Mouse (Mus musculus) retina, postnatal 7 days (tissue): ENCODE measurements around the gene Sesn2.
"Not testable (repeated sequence)": the region's sequence is repeated elsewhere in the genome, so short reads cannot be mapped to it uniquely, and the experiment has no call there.

Experiments
- DNase-seq: peaks from one replicate; pipeline ENCODE4 v3.0.0-alpha.2; 2012; ENCODE audit warnings: low read depth, low spot score

Gene Sesn2

DNA sequence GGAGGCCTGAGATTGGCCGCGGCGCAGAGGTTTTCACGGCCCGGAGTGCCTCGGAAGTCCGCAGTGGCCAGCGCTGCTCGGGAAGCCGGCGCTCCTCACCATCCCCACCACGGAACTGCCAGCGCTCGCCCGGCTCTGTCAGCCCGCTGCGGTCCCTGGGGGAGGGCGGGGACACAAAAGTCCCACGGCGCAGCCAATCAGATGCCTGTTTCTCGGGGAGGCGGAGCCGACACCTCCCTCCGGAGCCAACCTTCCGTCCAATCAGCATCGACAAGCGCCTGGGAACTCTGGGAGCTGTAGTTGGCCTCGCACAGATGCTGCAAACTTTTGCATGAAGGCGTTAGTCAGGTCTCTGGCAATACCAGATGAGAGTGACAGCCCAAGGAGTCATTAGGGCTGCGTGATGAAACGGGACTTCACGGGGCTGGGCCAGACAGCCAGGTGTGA lies at the start of gene Sesn2:
Sesn2 (minus strand) TSS at position 150 of the 447 bp plus-strand sequence.
- peak; percentile 94 for DNase-seq

DNA sequence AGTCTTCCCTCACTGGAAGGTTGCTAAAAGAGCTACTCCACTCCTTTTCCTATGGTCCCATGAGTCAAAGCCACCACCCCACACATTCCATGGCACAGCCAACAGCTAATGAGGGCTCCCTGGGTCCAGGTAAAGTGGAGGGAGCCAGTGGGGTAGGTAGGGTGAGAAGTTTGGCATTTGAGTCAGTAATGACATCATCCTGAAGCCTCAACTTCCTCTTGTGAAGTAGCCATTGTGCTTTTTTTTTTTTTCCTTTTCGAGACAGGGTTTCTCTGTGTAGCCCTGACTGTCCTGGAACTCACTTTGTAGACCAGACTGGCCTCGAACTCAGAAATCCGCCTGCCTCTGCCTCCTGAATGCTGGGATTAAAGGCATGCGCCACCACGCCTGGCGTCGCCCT lies 45.2 kb upstream of the Sesn2 start:
- DNase-seq = not testable (repeated sequence)

DNA sequence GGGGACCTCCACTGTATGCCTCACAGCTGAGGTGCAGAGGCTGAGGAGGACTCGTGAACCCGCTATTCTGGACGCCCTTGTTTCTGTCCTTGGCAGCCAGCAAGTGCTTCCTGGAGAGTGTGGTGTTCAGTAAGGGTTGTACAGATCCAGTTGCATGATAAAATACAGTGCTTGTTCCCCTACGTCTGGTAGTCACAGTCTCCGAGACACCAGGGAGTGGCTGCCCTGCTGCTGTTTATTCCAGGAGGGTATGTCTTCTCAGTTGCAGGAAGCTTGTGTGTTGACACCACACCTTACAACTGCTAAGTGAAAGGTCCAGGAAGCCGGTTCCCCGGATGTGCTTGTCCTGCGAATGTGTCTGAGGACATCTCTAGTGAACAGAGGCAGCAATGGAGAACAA lies 44.4 kb upstream of the Sesn2 start:
- DNase-seq = no peak

DNA sequence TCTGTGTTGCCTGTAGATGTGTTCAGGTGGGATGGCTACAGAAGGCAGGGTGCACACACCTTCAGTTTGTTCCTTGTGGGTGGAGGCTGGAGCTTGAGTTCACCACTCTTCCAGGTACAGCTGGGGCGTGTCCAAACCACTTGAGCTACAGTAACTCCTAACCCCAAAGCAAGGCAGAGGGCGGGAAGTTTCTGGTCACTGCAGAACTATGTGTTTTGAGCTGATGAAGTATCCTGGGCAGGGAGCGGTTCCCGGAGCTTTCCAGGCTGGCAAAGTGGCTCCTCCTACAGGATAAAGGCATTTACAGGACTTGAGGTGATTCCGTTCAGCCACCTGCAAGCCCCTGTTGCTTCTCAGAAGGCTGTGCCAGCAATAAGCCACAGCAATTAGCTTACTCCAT lies 43.9 kb upstream of the Sesn2 start:
- DNase-seq = no peak

DNA sequence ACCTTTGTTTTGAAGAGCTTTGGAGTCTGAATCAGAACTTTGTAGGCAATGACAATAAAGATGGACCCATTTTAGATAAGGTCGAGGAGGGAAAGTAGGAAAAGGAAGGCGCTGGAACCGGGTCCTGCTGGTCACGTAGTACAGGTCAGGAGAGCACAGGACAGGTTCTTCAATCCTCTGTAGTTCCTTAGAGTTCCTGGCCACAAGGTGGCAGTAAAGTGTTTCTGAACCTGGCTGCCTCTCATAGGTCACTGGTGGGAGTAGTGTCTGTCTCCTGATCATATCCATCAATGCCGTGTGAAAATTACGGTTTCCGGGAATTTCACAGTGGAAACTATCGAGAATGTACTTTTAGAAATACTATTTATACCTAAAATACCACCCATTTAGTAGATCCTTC lies 35.5 kb upstream of the Sesn2 start:
- DNase-seq = peak; percentile 65

DNA sequence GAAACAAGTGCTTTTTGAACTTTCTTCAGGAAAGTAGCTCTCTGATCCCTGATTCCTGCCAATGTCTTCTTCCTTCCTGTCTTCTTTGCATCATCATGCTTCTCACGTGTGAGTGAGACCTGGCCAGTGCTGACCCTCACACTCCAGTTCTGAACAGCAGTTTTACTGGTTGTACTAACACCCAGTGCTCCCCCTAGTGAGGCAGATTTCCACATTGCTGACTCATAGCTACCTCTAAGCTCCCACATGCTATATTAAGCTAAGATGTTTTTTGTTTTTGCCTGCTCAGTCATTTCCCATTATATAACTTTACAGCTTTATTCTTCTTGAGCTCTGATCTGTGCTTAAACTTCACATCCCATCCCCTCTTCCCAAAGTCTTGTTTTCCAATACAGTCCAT lies 32.4 kb upstream of the Sesn2 start:
- DNase-seq = no peak

DNA sequence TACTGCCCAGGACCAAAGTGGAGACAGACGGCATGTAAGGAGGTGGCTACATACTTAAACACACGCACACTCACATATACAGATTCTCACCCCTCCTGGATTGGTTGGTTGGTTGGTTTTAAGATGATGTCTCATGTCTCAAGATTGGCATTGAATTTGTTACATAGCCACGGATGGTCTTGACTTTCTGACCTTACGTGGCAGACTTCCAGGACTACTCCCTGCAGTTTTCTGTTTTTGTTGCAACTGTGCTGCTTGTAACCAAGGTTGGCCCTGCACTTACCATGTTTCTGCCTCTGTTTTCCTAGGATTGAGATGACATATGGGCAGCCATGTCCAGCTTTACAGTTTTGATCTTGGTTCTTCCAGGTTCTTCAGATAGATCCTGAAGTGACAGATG lies 31.1 kb upstream of the Sesn2 start:
- no peak for DNase-seq

DNA sequence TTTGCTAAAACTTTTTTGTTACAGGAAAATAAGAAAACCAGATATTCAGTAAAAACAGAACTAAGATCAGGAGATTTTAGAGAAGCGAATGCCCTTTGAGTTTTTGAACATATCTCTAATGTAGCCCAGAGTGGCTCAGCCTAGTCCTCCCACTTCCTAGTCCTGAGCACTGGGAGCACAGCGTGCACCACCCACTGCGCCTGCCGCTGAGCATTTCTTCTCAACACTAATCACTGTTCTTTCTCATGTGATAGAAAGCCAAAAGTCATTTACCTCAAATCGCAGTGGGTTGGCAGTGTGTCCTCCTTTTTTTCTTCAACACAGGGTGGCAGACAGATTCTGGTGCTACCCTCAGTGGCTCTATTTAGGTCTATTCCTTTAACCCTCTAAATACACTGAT lies 29.2 kb upstream of the Sesn2 start:
- DNase-seq = no peak

DNA sequence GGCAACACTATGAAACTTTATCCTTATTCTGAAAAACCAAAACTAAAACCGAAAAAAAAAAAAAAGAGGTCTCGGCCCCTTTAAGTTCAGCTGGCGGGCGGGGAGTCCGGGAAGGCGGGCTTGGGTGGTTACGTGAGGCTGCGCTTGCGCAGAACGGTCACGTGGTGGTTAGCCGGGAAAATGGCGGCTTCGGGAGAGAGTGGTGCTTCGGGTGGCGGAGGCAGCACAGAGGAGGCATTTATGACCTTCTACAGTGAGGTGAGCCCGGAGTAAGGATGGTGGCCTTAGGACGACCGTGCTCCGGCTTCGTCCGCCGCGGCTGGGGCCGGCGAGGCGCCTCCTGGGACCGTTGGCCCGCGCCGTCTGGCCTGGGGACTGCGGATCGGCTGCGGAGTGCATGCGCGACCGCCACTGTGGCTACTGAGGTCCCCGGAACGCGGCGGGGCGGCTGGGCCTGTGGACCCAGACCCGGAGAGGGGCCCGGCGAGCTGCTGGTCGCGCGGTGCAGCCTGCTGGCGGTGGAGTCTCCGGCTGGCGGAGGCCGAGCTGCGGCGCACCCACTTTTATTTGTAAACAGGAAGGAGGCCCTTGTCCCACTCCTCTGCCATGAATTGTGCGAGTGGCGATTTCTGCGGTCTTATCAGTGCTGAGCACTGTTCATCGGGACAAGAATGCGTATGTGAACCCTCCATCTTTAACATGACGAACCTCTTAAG lies 25.3 kb upstream of the Sesn2 start, which contains the start of gene Dnajc8:
Dnajc8 (plus strand) TSS at position 145 of the 716 bp plus-strand sequence.
- peak; percentile 88 for DNase-seq

DNA sequence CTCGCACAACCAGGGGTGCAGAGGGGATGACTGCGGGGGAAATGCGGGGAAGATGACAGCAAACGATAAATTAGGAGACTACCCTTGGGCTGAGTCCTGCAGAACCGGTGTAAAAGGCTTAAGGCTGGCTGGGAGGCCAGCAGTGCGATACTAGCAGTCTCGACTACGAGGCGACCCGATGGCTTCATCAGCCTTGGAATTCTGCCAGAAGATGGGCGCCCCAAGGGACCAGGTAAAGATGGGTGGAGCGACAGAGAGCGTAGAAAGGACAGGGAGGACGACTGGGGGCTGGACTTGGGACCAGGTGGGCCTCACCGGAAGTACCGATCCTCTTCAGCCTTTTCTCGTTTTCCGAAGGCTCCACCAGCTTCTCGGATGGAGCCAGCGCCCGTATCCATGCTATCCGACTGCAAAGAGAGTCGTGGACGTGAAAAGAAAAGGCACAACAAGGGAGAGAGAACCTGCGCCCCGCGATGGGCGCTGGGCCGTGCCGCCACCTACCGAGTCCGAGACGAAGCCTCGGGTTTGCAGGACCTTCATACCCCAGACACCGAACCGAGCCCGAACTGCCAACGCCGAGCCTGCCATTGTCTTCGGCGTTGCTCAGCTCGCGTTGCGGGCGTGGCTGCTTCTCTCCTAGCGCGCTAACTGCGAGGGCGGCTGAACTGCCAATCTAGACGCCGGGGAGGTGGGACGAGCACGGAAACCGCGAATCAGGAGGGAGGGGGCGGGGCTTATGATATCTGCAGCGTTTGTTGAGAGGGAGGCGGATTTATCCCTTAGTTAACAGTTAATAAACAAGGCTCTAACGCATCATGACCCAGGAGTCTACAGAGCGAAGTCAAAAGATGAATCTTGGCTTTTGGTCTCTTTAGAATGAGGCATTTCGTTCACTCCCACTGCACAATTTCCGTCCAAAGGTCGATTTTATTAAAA lies 22.9 kb upstream of the Sesn2 start, which contains the start of gene Atpif1:
Atpif1 (minus strand) TSS at position 679 of the 936 bp plus-strand sequence.
- DNase-seq = peak; percentile 82

DNA sequence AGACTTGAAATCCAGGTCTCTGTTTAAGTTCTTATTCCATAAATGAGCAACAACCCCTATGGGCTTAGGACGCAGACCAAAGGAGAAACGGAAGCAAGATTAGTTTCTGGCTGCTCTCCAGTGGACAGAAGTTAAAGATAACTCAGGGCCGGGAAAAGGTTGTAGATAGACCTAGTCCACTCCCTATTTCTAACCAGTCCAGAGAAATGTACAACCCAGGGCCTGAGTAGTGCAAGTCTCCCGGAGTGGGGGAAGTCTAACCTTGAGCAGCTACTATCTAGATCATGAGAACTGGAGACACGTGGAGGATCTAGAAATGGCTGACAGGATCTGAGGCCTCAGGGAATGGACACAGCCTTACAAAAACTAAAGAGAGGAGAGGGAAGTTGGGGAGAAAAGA lies 22.2 kb upstream of the Sesn2 start:
- no peak for DNase-seq

DNA sequence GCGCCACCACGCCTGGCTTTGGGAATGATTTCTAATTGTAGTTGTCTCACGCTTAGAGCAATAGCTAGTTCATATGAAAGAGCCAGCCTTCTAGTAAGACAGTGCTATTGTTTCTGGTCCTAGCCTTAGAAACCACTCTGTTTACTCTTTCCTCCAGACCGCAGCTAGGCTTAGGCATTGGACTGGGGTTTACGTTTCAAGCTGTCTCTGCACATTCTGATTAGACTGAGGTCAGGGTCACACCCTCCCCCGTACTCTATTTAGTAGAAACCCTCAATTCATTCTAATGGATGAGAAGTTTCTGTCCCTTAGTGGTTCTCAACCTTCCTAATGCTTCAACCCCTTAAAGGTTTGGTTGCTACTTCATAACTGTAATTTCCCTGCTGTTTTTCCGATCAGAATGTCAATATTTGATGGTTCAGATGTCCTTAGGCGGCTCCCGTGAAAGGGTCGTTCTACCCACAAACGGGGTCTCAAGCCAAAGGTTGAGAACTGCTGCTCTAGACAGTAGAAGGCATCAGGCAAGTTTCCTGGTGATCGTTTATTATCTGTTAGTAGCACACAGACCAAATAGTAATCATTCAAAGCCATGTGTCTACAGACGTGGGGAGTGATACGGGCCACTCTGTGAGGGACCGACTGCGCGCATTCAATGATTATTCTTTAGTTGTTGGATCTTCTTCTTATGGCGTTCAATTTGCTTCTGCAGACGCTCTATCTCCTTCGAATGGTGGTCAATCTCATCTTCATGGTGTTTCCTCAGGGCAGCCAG lies 19.9 kb upstream of the Sesn2 start:
- no peak for DNase-seq

DNA sequence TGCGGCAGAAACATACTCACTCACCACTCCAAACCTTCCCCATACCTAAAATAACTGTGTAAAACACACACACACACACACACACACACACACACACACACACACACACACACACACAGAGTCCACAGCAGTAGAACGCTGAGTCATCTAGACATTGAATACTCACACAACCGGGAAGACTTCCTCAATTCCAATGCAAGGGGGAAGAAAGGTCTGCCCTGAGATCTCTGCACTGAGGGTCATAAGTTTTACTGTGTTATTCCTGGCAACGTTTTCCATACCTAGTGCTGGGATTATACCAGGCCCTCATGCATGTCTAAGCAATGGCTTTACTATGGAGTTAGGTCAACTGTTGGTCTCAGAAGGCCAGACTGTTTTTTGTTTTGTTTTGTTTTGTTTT lies 19.0 kb upstream of the Sesn2 start:
- DNase-seq = no peak

DNA sequence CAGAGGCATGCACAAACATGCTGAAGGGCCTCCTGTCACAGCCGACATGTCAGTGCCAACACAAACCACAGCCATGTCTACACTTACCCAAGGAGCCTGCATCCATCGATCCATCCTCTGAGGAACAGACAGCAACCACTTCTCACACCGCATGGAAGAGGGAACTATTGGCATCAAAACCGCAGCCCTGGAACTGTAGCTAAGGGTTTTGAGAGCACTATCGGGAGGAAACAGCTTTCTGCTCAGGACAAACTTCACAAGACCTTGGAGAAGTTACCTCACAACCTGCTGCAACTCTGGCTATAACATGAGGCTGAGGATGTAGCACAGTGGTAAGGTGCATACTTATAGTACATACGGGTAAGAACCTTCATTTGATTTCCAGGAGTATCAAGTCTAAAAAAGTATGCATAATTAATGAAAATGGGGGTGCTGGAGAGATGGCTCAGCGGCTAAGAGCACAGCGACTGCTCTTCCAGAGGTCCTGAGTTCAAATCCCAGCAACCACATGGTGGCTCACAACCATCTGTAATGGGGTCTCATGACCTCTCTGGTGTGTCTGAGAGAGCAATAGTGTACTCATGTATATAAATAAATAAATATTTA lies 17.7 kb upstream of the Sesn2 start:
- DNase-seq = no peak

DNA sequence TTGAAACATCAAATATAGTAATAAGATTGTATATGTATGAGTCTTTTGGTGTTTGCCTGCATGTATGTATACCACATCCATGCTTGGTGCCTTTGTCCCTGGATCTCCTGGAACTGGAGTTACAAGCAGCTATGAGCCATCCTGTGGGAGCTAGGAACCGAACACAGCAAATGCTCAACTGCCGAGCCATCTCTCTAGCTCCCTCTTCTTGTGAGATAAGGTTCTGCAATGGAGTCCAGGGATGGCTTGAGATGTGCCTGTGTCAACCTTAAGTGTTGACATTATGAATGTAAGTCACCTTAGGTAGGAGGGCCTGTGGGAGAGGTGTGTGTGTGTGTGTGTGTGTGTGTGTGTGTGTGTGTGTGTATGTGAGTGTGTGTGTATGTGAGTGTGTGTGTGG lies 16.4 kb upstream of the Sesn2 start:
- DNase-seq = no peak

DNA sequence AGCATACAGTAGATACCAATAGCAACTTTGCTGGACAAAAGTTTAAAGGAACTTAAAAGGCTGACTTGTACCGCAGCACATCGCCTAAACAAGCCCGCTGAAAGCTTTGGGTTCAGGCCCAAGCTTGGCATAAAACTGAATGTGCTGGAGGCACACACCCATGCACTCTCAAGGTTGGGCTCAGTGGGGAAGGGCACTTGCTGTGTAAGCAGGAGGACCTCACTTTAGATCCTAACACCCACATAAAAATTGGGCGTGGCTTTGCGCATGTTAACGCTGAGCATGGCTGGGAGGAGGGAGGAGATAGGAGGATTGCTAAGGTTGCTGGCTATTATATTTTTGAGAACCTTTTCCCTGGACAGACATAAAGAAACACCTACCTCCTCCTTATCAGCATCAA lies 14.5 kb upstream of the Sesn2 start:
- no peak for DNase-seq

DNA sequence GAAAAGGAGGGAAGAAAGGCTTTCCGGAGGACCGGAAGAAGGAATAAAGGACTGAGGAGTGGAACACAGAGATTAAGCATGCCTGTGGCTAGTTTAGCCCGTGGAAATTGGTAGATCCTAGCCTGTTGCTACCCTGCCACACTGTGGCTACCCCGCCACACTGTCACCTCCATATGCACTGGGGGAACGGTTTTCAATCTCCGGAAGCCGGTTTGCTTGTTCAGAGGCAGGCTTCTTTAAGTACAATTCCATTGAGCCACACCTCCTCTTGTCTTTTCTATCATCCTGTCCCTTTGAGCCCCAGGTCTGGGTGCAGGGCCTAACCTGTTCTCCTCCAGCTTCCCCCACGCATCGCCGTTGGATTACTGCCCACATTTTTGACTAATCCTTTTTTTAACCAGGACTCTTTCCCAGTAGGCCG lies 14.0 kb upstream of the Sesn2 start:
- no peak for DNase-seq

DNA sequence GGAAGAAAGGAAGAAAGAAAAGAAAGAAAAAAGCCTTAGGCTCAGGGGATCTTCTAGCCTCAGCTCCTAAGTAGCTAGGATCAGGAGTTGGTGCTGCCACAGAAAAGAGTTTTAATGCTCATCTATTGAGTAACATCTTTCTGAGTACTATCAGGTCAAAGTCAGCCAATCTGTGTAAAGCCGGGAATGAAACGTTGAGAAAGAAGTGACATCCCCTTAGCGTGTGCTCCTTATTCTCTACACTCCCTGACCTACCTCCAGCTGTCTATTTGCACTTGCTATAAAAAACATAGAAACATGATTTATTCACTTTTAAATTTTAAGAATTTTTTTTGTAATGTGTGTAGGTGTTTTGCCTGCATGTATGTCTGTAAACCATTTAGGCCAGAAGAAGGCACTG lies 8.9 kb upstream of the Sesn2 start:
- DNase-seq = no peak

DNA sequence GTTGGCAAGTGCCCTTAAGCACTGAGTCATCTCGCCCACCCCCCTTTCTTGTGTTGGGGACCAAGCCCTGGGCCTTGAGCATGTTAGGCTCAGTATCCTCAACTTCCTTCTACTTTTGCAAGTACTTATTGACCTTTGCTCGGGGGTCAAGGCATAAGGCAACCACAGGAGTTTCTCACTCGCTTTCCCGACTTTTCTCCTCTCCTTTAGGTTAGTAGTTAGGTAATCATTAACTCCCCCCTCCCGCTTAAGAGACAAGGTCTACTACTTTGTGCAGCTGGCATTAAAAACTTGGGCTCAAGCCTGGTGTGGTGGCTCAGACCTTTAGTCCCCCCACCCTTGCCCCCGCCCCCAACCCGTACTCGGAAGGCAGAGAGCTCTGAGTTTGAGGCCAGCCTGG lies 7.8 kb upstream of the Sesn2 start:
- no peak for DNase-seq

DNA sequence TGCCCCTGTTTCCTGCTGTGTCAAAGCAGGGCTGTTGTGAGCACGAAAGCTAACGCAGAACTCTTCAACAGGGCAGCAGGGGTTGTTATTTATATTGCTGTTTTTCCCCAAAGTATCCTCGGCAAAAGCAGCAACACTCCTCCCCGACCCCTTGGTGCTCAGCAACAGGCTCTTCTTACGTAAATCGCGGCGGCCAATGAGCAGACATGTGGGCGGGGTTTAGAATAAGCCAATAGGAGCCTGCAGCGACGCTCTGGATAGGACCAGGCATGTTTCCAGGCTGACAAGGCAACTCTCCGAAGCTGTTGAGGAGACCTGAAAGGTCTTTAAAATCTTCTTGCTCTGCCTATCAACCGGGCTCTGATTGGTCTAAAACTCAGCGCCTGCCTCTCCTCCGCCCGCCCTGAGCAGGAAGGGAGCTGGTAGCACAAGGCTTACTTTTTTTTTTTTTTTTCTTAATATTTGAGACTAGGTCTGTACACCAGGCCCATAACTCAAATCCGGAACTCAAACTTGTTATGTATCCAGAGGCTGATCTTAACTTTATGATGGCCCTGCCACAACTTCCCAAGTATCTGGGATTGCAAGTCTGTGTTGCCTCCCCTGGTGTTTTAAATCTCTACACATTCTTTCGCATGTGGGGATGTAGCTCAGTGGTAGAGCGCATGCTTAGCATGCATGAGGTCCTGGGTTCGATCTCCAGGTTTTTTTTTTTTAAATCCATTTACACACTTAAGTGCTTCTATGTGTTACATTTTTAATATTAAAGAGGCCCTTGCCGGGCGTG lies 5.3 kb upstream of the Sesn2 start:
- DNase-seq = peak; percentile 83
